Mouse (Mus musculus) megakaryocyte, embryonic 14.5 days (primary cell): Measurements from ENCODE around the gene Ankrd28.

ENCODE experiments used
- FLI1 ChIP-seq: IDR thresholded peaks from 2 replicates; pipeline ENCODE4 v1.6.1; 2012; ENCODE audit warnings: low read length, inconsistent platforms, mixed read lengths
- GATA1 ChIP-seq: IDR thresholded peaks from 3 replicates; pipeline ENCODE4 v1.6.1; 2012; ENCODE audit warnings: mixed read lengths, low read length, inconsistent platforms, borderline replicate concordance

GRCm38 (mm10) chr14:31697755-31698154 lies 132.7 kb downstream of the Ankrd28 start:
- no peak for TF ChIP-seq GATA1
- no peak for TF ChIP-seq FLI1
